In genomic region chr7:139762522-139762921, GRCm38 (mm10) we compare ENCODE assay signal across 21 mouse cellular contexts.
"Had no signal": no experiment of that assay in that cellular context is flagged by ENCODE, and none has a peak within 500 bp of the region (broad histone marks: within the 10 kb centered on the region; RNA-seq: fewer than 3 reads in every experiment).

No protein-coding gene starts in this region.

- H3K4me3 ChIP-seq: kidney, embryonic 15.5 days; limb, embryonic 10.5 days; limb, embryonic 13.5 days; liver, embryonic 12.5 days; liver, embryonic 15.5 days; lung, embryonic 15.5 days; midbrain, embryonic 12.5 days; midbrain, embryonic 15.5 days; neural tube, embryonic 12.5 days; neural tube, embryonic 15.5 days had no signal

- H3K4me1 ChIP-seq: kidney, embryonic 15.5 days; limb, embryonic 10.5 days; limb, embryonic 13.5 days; liver, embryonic 12.5 days; liver, embryonic 15.5 days; lung, embryonic 15.5 days; midbrain, embryonic 15.5 days; neural tube, embryonic 12.5 days; neural tube, embryonic 15.5 days had no signal

- H3K4me2 ChIP-seq: kidney, embryonic 15.5 days; limb, embryonic 13.5 days; liver, embryonic 12.5 days; liver, embryonic 15.5 days; lung, embryonic 15.5 days; midbrain, embryonic 12.5 days; midbrain, embryonic 15.5 days; neural tube, embryonic 12.5 days; neural tube, embryonic 15.5 days had no signal

- DNase-seq: kidney, postnatal 10 days; kidney, postnatal 36 days; liver; lung, adult 18-20 months; lung, postnatal 14 days; lung, postnatal 4 days; right cerebral cortex, adult 18-20 months; right cerebral cortex, postnatal 14 days; right cerebral cortex, postnatal 4 days; thymus, postnatal 25 days had no signal

- H3K27me3 ChIP-seq: kidney, embryonic 15.5 days; limb, embryonic 13.5 days; liver, embryonic 12.5 days; liver, embryonic 15.5 days; lung, embryonic 15.5 days; midbrain, embryonic 12.5 days; midbrain, embryonic 15.5 days; neural tube, embryonic 12.5 days; neural tube, embryonic 15.5 days had no signal

- ATAC-seq: liver, embryonic 12.5 days; midbrain, embryonic 15.5 days had no signal

- H3K27ac ChIP-seq: kidney, embryonic 15.5 days; limb, embryonic 10.5 days; limb, embryonic 13.5 days; liver, embryonic 12.5 days; liver, embryonic 15.5 days; lung, embryonic 15.5 days; midbrain, embryonic 12.5 days; midbrain, embryonic 15.5 days; neural tube, embryonic 12.5 days; neural tube, embryonic 15.5 days; stomach, postnatal 0 days had no signal

- H3K9ac ChIP-seq: kidney, embryonic 15.5 days; limb, embryonic 13.5 days; liver, embryonic 12.5 days; liver, embryonic 15.5 days; lung, embryonic 15.5 days; midbrain, embryonic 12.5 days; midbrain, embryonic 15.5 days; neural tube, embryonic 12.5 days; neural tube, embryonic 15.5 days had no signal

- H3K36me3 ChIP-seq: kidney, embryonic 15.5 days; limb, embryonic 10.5 days; limb, embryonic 13.5 days; liver, embryonic 12.5 days; liver, embryonic 15.5 days; lung, embryonic 15.5 days; midbrain, embryonic 12.5 days; midbrain, embryonic 15.5 days; neural tube, embryonic 12.5 days; neural tube, embryonic 15.5 days had no signal

- H3K9me3 ChIP-seq: kidney, embryonic 15.5 days; limb, embryonic 10.5 days; limb, embryonic 13.5 days; liver, embryonic 12.5 days; liver, embryonic 15.5 days; lung, embryonic 15.5 days; midbrain, embryonic 12.5 days; midbrain, embryonic 15.5 days; neural tube, embryonic 12.5 days; neural tube, embryonic 15.5 days had no signal
